Mouse (Mus musculus): ENCODE data around the gene Gm8926. TPM values are rescaled to one million over a fixed set of nuclear protein-coding genes. Genes with fewer than 3 reads are reported as not detected.
"Not testable (repeated sequence)": the region's sequence is repeated elsewhere in the genome, so short reads cannot be mapped to it uniquely, and the experiment has no call there.

Gm8926 gene
- total RNA-seq (2014; rRNA removed; ENCODE audit: low replicate concordance) (not detected in 2 replicates), polyA plus RNA-seq (2015; fragmentation: Nextera tagmentation; extraction: Ambion mirVana) (not detected in 2 replicates)

DNA sequence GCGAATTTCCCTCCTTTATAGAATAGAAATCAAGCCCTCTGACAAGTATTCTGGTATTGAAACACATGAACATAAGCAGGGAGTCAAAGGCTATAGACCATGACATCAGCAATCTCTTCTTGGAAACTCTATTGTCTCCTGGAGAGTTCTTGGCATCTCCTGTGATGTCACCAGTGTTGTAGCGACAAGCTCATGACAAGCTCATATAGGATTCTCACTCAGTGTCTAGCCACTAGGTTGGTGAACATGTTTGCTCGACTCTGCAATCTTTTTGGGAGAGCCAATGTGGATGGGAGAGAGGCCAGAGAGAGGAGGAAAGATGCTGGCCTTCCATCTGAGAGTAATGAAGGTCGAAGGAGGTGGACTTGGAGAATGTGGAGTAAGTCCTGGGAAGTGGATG, at the start of gene Gm8926:
Gm8926 (plus strand) TSS at position 301 of the 400 bp plus-strand sequence.
- ATAC-seq (ENCODE audit: insufficient read depth, low read depth) = not testable (repeated sequence)
- WGBS = 33% methylated on average over 1 of the region's 4 CpGs

More for the DNA sequence above, at the start of gene Gm8926:
- not testable (repeated sequence) for H3K9ac ChIP-seq (replicated peaks; ENCODE audit: low read depth, low read length); H3K27ac ChIP-seq (ENCODE audit: low read depth); H3K9me3 ChIP-seq (replicated peaks; ENCODE audit: control insufficient read depth, low read length); H3K4me1 ChIP-seq (ENCODE audit: control insufficient read depth, insufficient read depth); DNase-seq (ENCODE audit: low spot score); H3K4me2 ChIP-seq (ENCODE audit: low read depth, low read length); H3K4me3 ChIP-seq (ENCODE audit: low read depth, low read length); H3K27me3 ChIP-seq (ENCODE audit: control insufficient read depth, insufficient read depth, low read length); H3K36me3 ChIP-seq (replicated peaks; ENCODE audit: control insufficient read depth, insufficient read depth, low read length)

Other genes with a start within 250 kb of the Gm8926 start
- not detected in 2 replicates for gene Gm6460, start 175.6 kb upstream of the Gm8926 start, total RNA-seq (2014; rRNA removed; ENCODE audit: low replicate concordance)
- not detected in 2 replicates for gene Gm6460, start 175.6 kb upstream of the Gm8926 start, polyA plus RNA-seq (2015; fragmentation: Nextera tagmentation; extraction: Ambion mirVana)
- not detected in 2 replicates for gene Gm8922, start 88.6 kb upstream of the Gm8926 start, total RNA-seq (2014; rRNA removed; ENCODE audit: low replicate concordance)
- not detected in 2 replicates for gene Gm8922, start 88.6 kb upstream of the Gm8926 start, polyA plus RNA-seq (2015; fragmentation: Nextera tagmentation; extraction: Ambion mirVana)
- not detected in 2 replicates for gene Gm6465, start 75.0 kb downstream of the Gm8926 start, total RNA-seq (2014; rRNA removed; ENCODE audit: low replicate concordance)
- gene Gm6465, start 75.0 kb downstream of the Gm8926 start, polyA plus RNA-seq (2015; fragmentation: Nextera tagmentation; extraction: Ambion mirVana) = not detected in 2 replicates
- gene 4933402N22Rik, start 147.5 kb downstream of the Gm8926 start, total RNA-seq (2014; rRNA removed; ENCODE audit: low replicate concordance) = not detected in 2 replicates
- not detected in 2 replicates for gene 4933402N22Rik, start 147.5 kb downstream of the Gm8926 start, polyA plus RNA-seq (2015; fragmentation: Nextera tagmentation; extraction: Ambion mirVana)